Mouse (Mus musculus): ENCODE measurements around the gene Dao.

DNA sequence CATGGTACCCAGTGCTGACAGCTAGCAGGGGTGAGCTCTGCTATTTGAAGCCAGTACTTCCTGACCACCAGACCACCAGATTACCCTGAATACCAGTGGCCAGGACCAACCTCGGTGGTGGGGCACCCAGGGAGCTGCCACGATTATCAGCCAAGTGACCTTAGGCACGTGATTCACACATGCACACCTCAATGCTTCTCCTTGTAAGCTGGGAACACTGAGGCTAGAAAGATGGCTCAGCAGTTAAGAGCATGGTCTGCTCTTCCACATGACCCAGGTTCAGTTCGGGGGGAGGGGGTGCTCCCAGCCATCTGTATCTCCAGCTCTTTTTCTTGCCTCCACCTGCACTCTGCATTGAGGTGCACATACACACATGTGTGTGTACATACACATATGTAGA, 5.5 kb downstream of the Dao start:
- TF ChIP-seq POLR2A (IDR thresholded peaks at IDR 0.05; ENCODE audit: low read depth, low read length) (no peak), MAX (IDR thresholded peaks at IDR 0.05; ENCODE audit: low read length) (no peak), RCOR1 (conservative IDR thresholded peaks at IDR 0.05; ENCODE audit: low read depth, low read length) (no peak), MAFK (IDR thresholded peaks at IDR 0.05; ENCODE audit: insufficient replicate concordance, low read length) (no peak), POLR2AphosphoS2 (IDR thresholded peaks at IDR 0.05; ENCODE audit: low read depth, low read length) (no peak), CTCF (conservative IDR thresholded peaks at IDR 0.05 in 1 of 2, IDR thresholded peaks at IDR 0.05 in 1 of 2; ENCODE audit: low read depth in 2 of 2, low read length in 2 of 2) (no peak), TCF12 (IDR thresholded peaks at IDR 0.05; ENCODE audit: low read depth, low read length) (no peak), E2F4 (IDR thresholded peaks at IDR 0.05; ENCODE audit: insufficient replicate concordance, low read depth, low read length) (no peak)

Data from CH12.LX (cell line).